Mouse (Mus musculus) ES-E14 (cell line): ENCODE results near the gene Gabbr1.

Experiments
- CHD2 ChIP-seq: IDR thresholded peaks from 2 replicates; pipeline ENCODE4 v1.6.1; 2014; ENCODE audit warnings: mild to moderate bottlenecking, low read depth, low read length, inconsistent platforms
- HCFC1 ChIP-seq: IDR thresholded peaks from 2 replicates; pipeline ENCODE4 v1.6.1; 2012; ENCODE audit warnings: low read length, inconsistent platforms, borderline replicate concordance; ENCODE audit not compliant: insufficient read depth
- MAFK ChIP-seq: IDR thresholded peaks from 2 replicates; pipeline ENCODE4 v1.6.1; 2014; ENCODE audit warnings: mild to moderate bottlenecking, low read depth, low read length, inconsistent platforms; ENCODE audit not compliant: insufficient read depth
- ZC3H11A ChIP-seq: IDR thresholded peaks from 2 replicates; pipeline ENCODE4 v1.6.1; 2012; ENCODE audit warnings: low read depth, mild to moderate bottlenecking, inconsistent platforms, low read length, borderline replicate concordance
- ZNF384 ChIP-seq: IDR thresholded peaks from 2 replicates; pipeline ENCODE4 v1.6.1; 2012; ENCODE audit warnings: low read depth, low read length, inconsistent platforms

GRCm38 (mm10) chr17:37028212-37028611, 17.6 kb upstream of the Gabbr1 start:
- TF ChIP-seq ZNF384 (no peak), MAFK (0 out of 2 replicates have a peak, but pooled peaks have one; percentile 44), CHD2 (no peak), ZC3H11A (no peak), HCFC1 (0 out of 2 replicates have a peak, but pooled peaks have one; percentile 46)
